Mouse (Mus musculus) bone marrow macrophage, adult 2 months (primary cell): ENCODE measurements around the gene Smarcc1.

Experiments
- CTCF ChIP-seq: IDR thresholded peaks from 2 replicates; pipeline ENCODE4 v1.5.1; 2012; ENCODE audit warnings: low read depth, mild to moderate bottlenecking, low read length, moderate library complexity
- POLR2A ChIP-seq: IDR thresholded peaks from 2 replicates; pipeline ENCODE4 v1.6.1; 2012; ENCODE audit warnings: mild to moderate bottlenecking, low read depth, low read length, borderline replicate concordance

GRCm38 (mm10) chr9:110132201-110132605, 14.7 kb downstream of the Smarcc1 start:
- TF ChIP-seq CTCF (no peak), POLR2A (no peak)
